Mouse (Mus musculus) heart, embryonic 12.5 days (tissue): ENCODE measurements around the gene Hoxa5. TPM values are rescaled to one million over a fixed set of nuclear protein-coding genes. Genes with fewer than 3 reads are reported as not detected.
A peak's percentile ranks its signal among the peaks of the same experiment; 100 is the strongest.

Experiments
- ATAC-seq: fragments of 200-750 bp; cut with Nextera tagmentation; 2 replicates; pipeline ENCODE4 v1.8.0; 2017; ENCODE audit warnings: moderate TSS enrichment, moderate library complexity; ENCODE audit not compliant: insufficient number of reproducible peaks, low FRiP score
- H3K27ac ChIP-seq: fragments of 300-500 bp; sonication (generic); 2 replicates; pipeline ENCODE4 v1.5.1; 2016; ENCODE audit warnings: mild to moderate bottlenecking, moderate library complexity; ENCODE audit not compliant: poor library complexity, severe bottlenecking
- H3K27me3 ChIP-seq: fragments of 300-500 bp; sonication (generic); replicated peaks from 2 replicates; pipeline ENCODE4 v1.6.1; 2016; ENCODE audit warnings: mild to moderate bottlenecking, moderate library complexity
- H3K36me3 ChIP-seq: fragments of 300-500 bp; sonication (generic); 2 replicates; pipeline ENCODE4 v1.6.1; 2016; ENCODE audit warnings: mild to moderate bottlenecking, moderate library complexity
- H3K4me1 ChIP-seq: fragments of 300-500 bp; sonication (generic); replicated peaks from 2 replicates; pipeline ENCODE4 v1.6.1; 2016; ENCODE audit warnings: mild to moderate bottlenecking
- H3K4me2 ChIP-seq: fragments of 300-500 bp; sonication (generic); 2 replicates; pipeline ENCODE4 v1.6.1; 2016; ENCODE audit warnings: mild to moderate bottlenecking, moderate library complexity
- H3K4me3 ChIP-seq: fragments of 300-500 bp; sonication (generic); 2 replicates; pipeline ENCODE4 v1.5.1; 2016; ENCODE audit warnings: mild to moderate bottlenecking
- H3K9ac ChIP-seq: fragments of 300-500 bp; sonication (generic); 2 replicates; pipeline ENCODE4 v1.6.1; 2016; ENCODE audit warnings: mild to moderate bottlenecking, moderate library complexity
- H3K9me3 ChIP-seq: fragments of 300-500 bp; sonication (generic); replicated peaks from 2 replicates; pipeline ENCODE4 v1.6.1; 2016; ENCODE audit warnings: mild to moderate bottlenecking, moderate library complexity
- WGBS: fragments of 180-500 bp; shearing (Covaris S2); methylation state at CpG from one replicate; pipeline ENCODE4 v1.1.7; 2016; 5-methylcytosine and 5-hydroxymethylcytosine counted together
- polyA plus RNA-seq: library from polyadenylated mRNA; unstranded; fragments of >200 nt; fragmentation: Nextera tagmentation; extraction: Ambion mirVana; gene quantifications from 2 replicates; pipeline ENCODE4 v1.2.1, GENCODE M21; 2016

The Hoxa5 gene
- polyA plus RNA-seq, 1 experiment from 2014 or later: 0.96 TPM

- Histone ChIP-seq H3K4me1 (peaks cover 22% of the 10 kb centered on the region), H3K4me3 (peak overlapping the region; percentile 25), H3K9me3 (no peaks in the 10 kb centered on the region), H3K36me3 (no peaks in the 10 kb centered on the region), H3K9ac (no peak overlapping the region), H3K27me3 (peaks cover 96% of the 10 kb centered on the region), H3K27ac (no peak overlapping the region), H3K4me2 (peak overlapping the region; percentile 49)
- ATAC-seq: no peak
- WGBS: 5% methylated on average over 18 of the region's 18 CpGs
These were observed 4.7 kb upstream of the Hoxa5 start for GRCm38 (mm10) chr6:52208868-52209684.

GRCm38 (mm10) chr6:52208072-52208867, 3.9 kb upstream of the Hoxa5 start, which contains the start of gene Hoxa6:
Hoxa6 (minus strand) TSS chr6:52208722.
- peaks cover 30% of the 10 kb centered on the region for H3K4me1 ChIP-seq
- peak within 1 kb of the TSS; percentile 25 for H3K4me3 ChIP-seq
- peaks cover 98% of the 10 kb centered on the region for H3K27me3 ChIP-seq
- 1% methylated on average over 47 of the region's 47 CpGs for WGBS
- H3K4me2 ChIP-seq: peak within 1 kb of the TSS; percentile 49
- H3K9ac ChIP-seq: no peak within 1 kb of the TSS
- no peaks in the 10 kb centered on the region for H3K36me3 ChIP-seq
- ATAC-seq: no peak
- no peak within 1 kb of the TSS for H3K27ac ChIP-seq
- H3K9me3 ChIP-seq: no peaks in the 10 kb centered on the region

GRCm38 (mm10) chr6:52207684-52207976, 3.2 kb upstream of the Hoxa5 start:
- H3K9ac ChIP-seq: no peak overlapping the region
- H3K4me3 ChIP-seq: no peak overlapping the region
- no peak for ATAC-seq
- peaks cover 26% of the 10 kb centered on the region for H3K4me1 ChIP-seq
- H3K36me3 ChIP-seq: no peaks in the 10 kb centered on the region
- peaks cover 98% of the 10 kb centered on the region for H3K27me3 ChIP-seq
- H3K27ac ChIP-seq: no peak overlapping the region
- H3K4me2 ChIP-seq: no peak overlapping the region
- no peaks in the 10 kb centered on the region for H3K9me3 ChIP-seq

GRCm38 (mm10) chr6:52206882-52207683, 2.7 kb upstream of the Hoxa5 start:
- H3K4me1 ChIP-seq: peaks cover 24% of the 10 kb centered on the region
- ATAC-seq: no peak
- H3K27ac ChIP-seq: no peak overlapping the region
- WGBS: 4% methylated on average over 4 of the region's 4 CpGs
- no peaks in the 10 kb centered on the region for H3K9me3 ChIP-seq
- no peak overlapping the region for H3K9ac ChIP-seq
- H3K4me3 ChIP-seq: no peak overlapping the region
- no peaks in the 10 kb centered on the region for H3K36me3 ChIP-seq
- no peak overlapping the region for H3K4me2 ChIP-seq
- H3K27me3 ChIP-seq: peaks cover 97% of the 10 kb centered on the region

GRCm38 (mm10) chr6:52205638-52206621, 1.5 kb upstream of the Hoxa5 start:
- no peaks in the 10 kb centered on the region for H3K36me3 ChIP-seq
- no peak overlapping the region for H3K27ac ChIP-seq
- H3K9ac ChIP-seq: no peak overlapping the region
- H3K4me2 ChIP-seq: no peak overlapping the region
- H3K27me3 ChIP-seq: peaks cover 96% of the 10 kb centered on the region
- H3K9me3 ChIP-seq: no peaks in the 10 kb centered on the region
- WGBS: 2% methylated on average over 55 of the region's 55 CpGs
- peaks cover 24% of the 10 kb centered on the region for H3K4me1 ChIP-seq
- no peak overlapping the region for H3K4me3 ChIP-seq
- ATAC-seq: no peak

GRCm38 (mm10) chr6:52205221-52205620, 834 bp upstream of the Hoxa5 start:
- H3K27me3 ChIP-seq: peaks cover 97% of the 10 kb centered on the region
- no peak for ATAC-seq
- H3K4me1 ChIP-seq: peaks cover 24% of the 10 kb centered on the region
- no peak overlapping the region for H3K4me2 ChIP-seq
- WGBS: 3% methylated on average over 14 of the region's 14 CpGs
- H3K4me3 ChIP-seq: no peak overlapping the region
- H3K36me3 ChIP-seq: no peaks in the 10 kb centered on the region
- H3K9ac ChIP-seq: no peak overlapping the region
- H3K9me3 ChIP-seq: no peaks in the 10 kb centered on the region
- H3K27ac ChIP-seq: no peak overlapping the region

GRCm38 (mm10) chr6:52203371-52204049, 877 bp downstream of the Hoxa5 start:
- H3K4me1 ChIP-seq: peaks cover 21% of the 10 kb centered on the region

GRCm38 (mm10) chr6:52203121-52203370, 1.3 kb downstream of the Hoxa5 start:
- under 1% methylated on average over 10 of the region's 10 CpGs for WGBS
- no peak overlapping the region for H3K9ac ChIP-seq
- peak overlapping the region; percentile 46 for H3K4me3 ChIP-seq
- ATAC-seq: no peak
- H3K27ac ChIP-seq: no peak overlapping the region
- peak overlapping the region; percentile 66 for H3K4me2 ChIP-seq
- H3K4me1 ChIP-seq: peaks cover 16% of the 10 kb centered on the region
- H3K36me3 ChIP-seq: no peaks in the 10 kb centered on the region
- peaks cover 96% of the 10 kb centered on the region for H3K27me3 ChIP-seq
- H3K9me3 ChIP-seq: no peaks in the 10 kb centered on the region

More at GRCm38 (mm10) chr6:52203371-52204049, 877 bp downstream of the Hoxa5 start:
- Histone ChIP-seq H3K27me3 (peaks cover 96% of the 10 kb centered on the region), H3K4me3 (peak overlapping the region; percentile 46), H3K9ac (peak overlapping the region; percentile 32; the same call in 1 of the 2 replicates), H3K4me2 (peak overlapping the region; percentile 66), H3K27ac (no peak overlapping the region), H3K9me3 (no peaks in the 10 kb centered on the region), H3K36me3 (no peaks in the 10 kb centered on the region)
- under 1% methylated on average over 43 of the region's 46 CpGs for WGBS
- no peak for ATAC-seq

GRCm38 (mm10) chr6:52202362-52203120, 1.8 kb downstream of the Hoxa5 start:
- no peak for ATAC-seq
- no peak overlapping the region for H3K9ac ChIP-seq
- H3K9me3 ChIP-seq: no peaks in the 10 kb centered on the region
- H3K4me3 ChIP-seq: peak overlapping the region; percentile 46; the same call in 1 of the 2 replicates
- H3K4me1 ChIP-seq: peaks cover 16% of the 10 kb centered on the region
- H3K27ac ChIP-seq: no peak overlapping the region
- H3K4me2 ChIP-seq: no peak overlapping the region
- WGBS: 3% methylated on average over 22 of the region's 22 CpGs
- no peaks in the 10 kb centered on the region for H3K36me3 ChIP-seq
- H3K27me3 ChIP-seq: peaks cover 96% of the 10 kb centered on the region
